Mouse (Mus musculus): Measurements from ENCODE around the gene Prkcg.

The Prkcg gene

GRCm38 (mm10) chr7:3367569-3367968, 78.6 kb downstream of the Prkcg start:
- DNase-seq: no peak

GRCm38 (mm10) chr7:3368311-3368710, 79.3 kb downstream of the Prkcg start:
- no peak for DNase-seq

GRCm38 (mm10) chr7:3369189-3369588, 80.2 kb downstream of the Prkcg start:
- DNase-seq: no peak

GRCm38 (mm10) chr7:3370407-3370806, 81.4 kb downstream of the Prkcg start:
- DNase-seq: no peak

- DNase-seq: no peak
Observed at GRCm38 (mm10) chr7:3372376-3372775, 83.4 kb downstream of the Prkcg start.

GRCm38 (mm10) chr7:3373754-3374153, 84.8 kb downstream of the Prkcg start:
- DNase-seq: no peak

- peak; percentile 52 for DNase-seq
Observed at GRCm38 (mm10) chr7:3376831-3377230, 87.9 kb downstream of the Prkcg start.

Data from kidney, adult 18-20 months (tissue).